Mouse (Mus musculus): ENCODE results near the gene Arid1b.
A peak's percentile ranks its signal among the peaks of the same experiment; 100 is the strongest.

The Arid1b gene

DNA sequence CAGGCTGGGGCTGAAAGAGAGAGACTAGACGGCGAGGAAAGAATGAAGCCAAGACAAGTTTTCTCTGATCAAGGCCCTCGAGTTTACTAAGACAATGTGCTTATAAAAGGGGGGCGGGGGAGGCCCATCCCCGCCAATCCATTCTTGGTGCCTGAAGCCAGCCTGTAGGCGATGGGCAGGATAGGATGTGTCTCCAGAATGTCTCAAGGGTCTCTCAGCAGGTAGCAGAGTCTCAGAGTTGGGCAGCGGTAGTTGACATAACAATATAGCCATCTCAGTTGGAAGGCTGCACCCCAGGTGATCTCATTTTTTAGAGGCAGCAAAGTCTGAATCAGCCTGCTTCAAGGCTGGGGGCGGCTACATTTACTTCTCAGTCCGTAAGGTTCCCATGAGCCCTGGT lies 328.5 kb downstream of the Arid1b start:
- no peak for DNase-seq (ENCODE audit: low spot score)

GRCm38 (mm10) chr17:5323746-5324145 lies 329.6 kb downstream of the Arid1b start:
- DNase-seq (ENCODE audit: low spot score) = no peak

DNA sequence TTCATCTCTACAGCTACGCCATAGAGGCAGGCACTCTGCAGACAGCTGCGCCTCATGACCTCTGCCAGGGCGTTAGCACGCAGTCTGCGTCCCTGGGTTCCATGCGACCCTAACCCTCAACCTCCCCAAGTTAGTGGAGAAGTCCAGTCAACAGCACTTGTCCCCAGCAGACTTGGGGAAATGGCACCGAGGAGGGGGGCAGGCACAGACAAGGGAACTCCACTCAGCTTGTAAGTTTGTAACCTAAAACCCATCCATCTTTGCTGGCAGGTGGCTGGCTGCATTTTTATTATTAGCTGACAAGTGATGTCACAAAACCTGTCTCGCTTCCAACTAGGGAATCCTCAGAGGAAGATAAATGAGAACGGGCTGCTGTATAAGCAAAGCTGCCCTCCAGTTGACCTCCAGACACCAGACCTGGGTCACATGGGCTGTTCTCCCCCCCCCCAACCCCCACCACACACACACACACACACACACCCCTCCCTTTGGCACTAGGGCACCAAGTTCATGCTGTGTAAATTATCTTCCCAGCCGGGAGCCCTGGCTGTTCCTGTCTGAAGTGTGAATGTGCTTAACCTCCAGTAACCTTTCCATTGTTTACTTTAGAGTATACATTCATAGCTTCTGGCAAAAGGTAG lies 330.2 kb downstream of the Arid1b start:
- no peak for DNase-seq (ENCODE audit: low spot score)

- no peak for DNase-seq (ENCODE audit: low spot score)
These were observed 332.6 kb downstream of the Arid1b start for GRCm38 (mm10) chr17:5326689-5327088.

DNA sequence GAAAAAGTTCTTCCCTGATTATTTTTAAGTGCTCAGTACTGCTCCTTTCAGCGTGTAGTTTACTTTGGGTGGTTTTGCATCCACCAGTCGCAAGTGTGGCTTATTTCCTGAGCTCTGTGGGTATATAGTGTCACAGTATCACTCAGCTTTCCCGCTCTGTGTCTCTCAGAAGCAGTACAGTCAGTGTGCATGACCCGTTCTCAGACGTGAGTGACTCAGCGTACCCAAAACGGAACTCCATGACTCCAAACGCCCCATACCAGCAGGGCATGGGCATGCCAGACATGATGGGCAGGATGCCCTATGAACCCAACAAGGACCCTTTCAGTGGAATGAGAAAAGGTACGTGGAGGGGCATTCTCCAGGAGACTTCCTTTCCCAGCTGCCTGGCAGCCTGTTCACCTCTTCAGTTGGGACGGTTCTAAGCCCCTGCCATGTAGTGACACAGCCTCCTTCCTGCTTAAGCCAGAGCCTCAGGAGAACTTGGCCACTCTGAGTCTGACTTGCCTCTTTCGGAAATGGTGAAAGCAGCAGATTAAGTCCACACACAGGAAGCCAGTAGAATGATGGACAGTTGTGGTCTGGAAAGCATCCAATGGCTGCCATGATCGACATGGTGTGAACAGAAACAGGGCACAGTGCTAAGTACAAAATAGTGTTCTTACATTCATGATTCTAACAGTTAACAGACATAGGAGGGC lies 333.5 kb downstream of the Arid1b start:
- no peak for DNase-seq (ENCODE audit: low spot score)

- DNase-seq (ENCODE audit: low spot score) = no peak
These were observed 335.3 kb downstream of the Arid1b start for GRCm38 (mm10) chr17:5329478-5329877.

DNA sequence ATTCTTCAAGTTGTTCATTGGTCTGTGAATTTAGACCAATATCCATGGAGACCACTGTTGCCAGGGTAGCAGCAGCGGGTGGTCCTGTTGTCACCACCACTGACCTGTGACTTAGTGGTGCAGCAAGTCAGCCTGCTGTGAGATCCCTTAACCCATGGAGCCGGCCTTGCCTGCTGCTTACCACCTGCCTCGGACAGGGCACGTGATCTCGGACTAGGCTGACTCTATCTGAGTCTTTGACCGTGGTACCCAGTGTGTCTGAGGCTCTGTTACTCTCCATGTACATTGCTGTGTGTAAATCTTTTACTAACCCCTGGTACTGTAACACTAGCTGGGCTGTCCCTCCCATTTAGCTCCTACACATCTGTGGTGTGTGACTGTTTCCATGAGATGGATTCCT lies 335.9 kb downstream of the Arid1b start:
- DNase-seq (ENCODE audit: low spot score) = no peak

DNA sequence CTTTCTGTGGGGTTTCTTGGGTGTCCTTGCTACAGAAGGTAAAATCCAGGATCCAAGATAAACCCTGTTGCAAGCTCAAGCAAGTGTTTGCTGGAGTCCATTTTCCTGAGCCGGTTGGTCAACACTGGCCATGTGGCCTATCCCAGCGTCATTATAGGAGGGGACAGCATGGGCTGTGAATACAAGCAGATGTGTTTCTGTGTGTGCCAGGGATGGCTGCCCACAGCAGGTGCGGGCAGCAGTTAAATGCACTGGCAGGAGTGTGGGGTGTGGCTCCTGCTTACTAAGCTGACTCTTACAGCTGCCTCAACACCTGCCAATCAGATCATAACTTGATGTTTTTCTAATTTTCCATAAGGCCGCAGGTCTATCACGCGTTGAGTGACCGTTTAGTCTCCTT lies 336.5 kb downstream of the Arid1b start:
- no peak for DNase-seq (ENCODE audit: low spot score)

- DNase-seq (ENCODE audit: low spot score) = peak; percentile 5
These were observed 337.3 kb downstream of the Arid1b start for GRCm38 (mm10) chr17:5331387-5331786.

GRCm38 (mm10) chr17:5334567-5334966 lies 340.4 kb downstream of the Arid1b start:
- DNase-seq (ENCODE audit: low spot score) = no peak

DNA sequence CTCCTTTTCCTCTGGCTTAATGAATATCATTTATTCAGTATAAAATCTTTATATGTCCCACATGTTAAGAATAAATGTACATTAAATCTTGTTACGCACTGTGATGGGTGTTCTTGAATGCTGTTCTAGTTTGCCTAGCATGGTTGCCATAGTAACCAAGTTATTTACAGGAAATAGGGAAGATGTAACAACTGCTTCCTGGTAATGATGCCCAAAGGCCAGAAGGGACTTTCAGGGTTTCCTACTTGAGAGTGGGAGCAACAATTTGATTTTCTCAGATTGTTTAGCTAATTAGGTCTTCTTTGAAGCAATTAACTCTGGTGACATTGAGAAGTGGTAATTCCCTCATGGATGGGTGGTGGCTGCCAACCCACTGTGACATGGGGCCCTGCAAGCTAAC lies 350.3 kb downstream of the Arid1b start:
- DNase-seq (ENCODE audit: low spot score) = no peak

DNA sequence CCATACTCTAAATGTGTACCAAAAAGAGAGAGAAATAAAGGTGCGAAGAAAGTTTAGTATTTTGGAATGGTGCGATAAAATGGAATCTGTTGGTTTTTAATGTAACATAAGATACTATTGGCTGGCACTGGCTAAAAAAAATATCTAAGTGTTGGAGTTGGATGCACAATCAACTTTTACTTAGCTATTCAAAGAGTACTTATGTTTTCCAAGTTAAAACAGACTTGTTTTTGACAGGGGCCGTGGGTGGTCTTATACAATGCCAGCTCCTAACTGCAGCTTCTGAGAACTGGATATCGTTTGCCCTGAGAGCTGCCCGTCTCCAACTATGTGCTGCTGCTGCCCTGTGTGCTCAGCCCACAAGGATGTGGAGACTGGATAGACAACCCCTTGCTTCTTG lies 351.7 kb downstream of the Arid1b start:
- no peak for DNase-seq (ENCODE audit: low spot score)

DNA sequence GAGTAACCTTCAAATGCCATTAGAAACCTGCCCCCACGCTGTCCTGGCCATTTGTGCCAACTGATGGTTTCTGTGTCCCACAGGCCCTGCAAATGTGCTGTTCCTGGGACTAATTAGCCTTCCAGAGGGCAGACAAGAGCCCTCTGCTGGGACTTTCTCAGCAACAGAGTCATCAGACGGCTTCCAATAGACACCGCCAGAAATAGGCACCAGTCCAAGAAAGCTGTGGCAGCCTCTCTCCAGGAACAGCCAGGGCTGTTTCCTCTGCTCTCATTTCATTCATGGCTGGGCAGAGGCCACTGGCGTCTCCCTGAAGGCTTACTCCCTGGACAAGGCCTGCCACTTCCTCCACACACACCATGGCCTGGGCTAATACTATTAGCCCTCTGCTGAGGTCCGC lies 358.8 kb downstream of the Arid1b start:
- DNase-seq (ENCODE audit: low spot score) = no peak

- no peak for DNase-seq (ENCODE audit: low spot score)
These were observed 366.6 kb downstream of the Arid1b start for GRCm38 (mm10) chr17:5360759-5361158.

- no peak for DNase-seq (ENCODE audit: low spot score)
These were observed 371.9 kb downstream of the Arid1b start for GRCm38 (mm10) chr17:5365992-5366398.

GRCm38 (mm10) chr17:5371032-5371431 lies 376.9 kb downstream of the Arid1b start:
- DNase-seq (ENCODE audit: low spot score) = no peak

- DNase-seq (ENCODE audit: low spot score) = no peak
These were observed 377.4 kb downstream of the Arid1b start for GRCm38 (mm10) chr17:5371521-5371920.

DNA sequence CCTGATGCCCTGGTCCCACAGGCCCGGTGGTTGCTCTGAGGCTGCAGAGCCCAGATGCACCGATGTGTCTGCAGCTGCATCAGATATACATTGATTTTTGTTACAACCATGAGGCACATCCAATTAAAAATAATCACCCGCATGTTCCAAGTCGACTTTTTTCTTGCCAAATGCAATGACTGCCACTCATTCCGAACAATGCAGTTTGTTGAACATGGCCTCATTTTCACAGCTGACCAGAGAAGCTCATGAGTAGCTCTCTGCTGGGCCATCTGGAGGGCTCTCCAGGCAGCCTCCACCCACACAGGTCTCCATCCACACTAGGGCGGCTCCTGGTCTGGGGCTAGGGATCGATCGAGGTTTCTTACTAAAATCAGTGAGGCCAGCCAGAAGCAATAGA lies 378.8 kb downstream of the Arid1b start:
- no peak for DNase-seq (ENCODE audit: low spot score)

DNA sequence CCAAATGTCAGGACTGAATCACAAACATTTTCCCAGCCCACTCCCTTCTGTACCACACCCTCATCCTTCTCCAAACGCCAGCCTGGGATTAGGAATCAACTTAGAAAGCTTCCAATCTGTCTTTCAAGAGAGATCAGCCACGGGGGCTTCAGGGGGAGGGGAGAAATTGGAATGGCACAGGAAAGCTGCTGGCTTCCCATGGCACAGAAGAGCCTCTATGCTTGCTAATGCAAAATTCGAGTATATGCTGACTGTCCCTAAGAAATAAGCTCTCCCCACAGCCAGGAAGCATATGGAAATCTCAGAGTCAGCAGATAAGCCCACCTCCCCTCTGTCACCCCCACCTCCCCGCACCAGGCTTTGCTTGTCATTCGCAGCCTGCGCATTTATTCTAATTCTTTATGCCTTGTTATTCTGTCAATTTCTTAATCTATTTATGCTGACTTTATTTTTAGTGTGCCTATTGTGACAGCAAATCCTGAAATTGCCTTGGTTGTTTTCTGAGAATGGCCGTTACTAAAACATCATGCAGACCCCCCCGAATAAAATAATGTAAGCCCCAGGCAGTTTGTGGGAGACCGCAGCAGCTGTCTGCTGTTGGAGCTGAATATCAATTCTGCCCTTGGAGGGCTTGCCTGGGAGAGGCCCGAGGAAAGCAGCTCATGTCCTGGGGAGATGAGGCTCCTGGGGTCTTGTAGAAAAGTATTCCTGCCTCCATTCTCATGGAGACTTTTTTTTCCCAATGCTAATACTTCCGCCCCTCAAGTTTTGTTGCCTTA lies 383.2 kb downstream of the Arid1b start:
- no peak for DNase-seq (ENCODE audit: low spot score)

DNA sequence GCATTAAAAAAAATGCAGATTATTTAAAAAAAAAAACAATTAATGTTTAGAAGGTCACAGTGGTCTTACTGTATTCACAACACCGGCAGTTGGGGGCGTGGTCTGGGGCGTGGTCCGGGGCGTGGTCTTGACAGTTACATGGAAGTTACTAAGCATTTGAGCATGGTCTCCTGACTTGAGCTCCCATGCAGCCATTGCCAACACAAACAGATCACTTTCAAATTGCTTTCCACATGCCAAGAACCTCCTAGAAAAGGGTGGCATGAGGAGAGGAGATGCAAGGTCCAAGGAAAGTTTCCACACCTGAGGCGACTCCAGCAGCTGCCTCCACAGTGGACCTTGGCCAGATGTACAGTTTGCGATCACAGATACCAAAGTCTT lies 383.8 kb downstream of the Arid1b start:
- DNase-seq (ENCODE audit: low spot score) = peak; percentile 48

DNA sequence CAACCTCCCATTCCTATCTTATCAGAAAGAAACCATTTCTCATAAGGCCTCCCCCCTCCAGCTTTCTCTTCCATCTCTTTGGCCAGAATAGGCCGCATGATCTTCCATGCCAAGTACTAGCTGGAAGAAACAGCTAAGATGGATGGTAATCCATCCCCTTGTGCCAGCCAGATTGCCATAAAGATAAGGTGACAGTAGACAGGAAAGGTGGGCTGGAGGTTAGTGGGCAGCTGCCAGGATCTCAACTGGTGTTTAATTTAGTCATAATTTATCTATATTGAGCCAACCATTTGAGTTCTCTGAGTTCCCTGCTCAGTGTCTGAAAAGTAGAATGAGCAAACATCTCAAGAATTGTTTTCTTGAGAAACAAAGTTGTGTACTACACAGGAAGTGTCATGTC lies 391.6 kb downstream of the Arid1b start:
- no peak for DNase-seq (ENCODE audit: low spot score)

- no peak for DNase-seq (ENCODE audit: low spot score)
These were observed 392.9 kb downstream of the Arid1b start for GRCm38 (mm10) chr17:5386885-5387545.

DNA sequence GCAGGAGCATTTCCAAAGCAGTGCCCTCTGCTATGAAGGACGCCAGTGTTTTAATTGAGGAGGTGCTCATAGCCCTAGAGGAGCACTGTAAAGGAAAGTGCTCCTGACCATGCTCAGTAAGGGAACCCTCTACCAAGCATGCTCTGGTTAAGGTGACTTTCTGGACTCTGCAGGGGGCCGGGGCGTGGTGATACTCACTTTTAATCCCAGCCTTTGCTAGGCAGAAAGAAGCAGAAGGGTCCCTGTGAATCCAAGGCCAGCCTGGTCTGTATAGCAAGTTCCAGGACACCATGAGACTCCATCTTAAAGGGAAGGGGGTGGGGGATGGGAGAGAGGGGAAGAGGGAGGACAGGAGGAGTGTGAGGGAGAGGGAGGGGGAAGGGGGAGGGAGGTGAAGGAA lies 394.2 kb downstream of the Arid1b start:
- no peak for DNase-seq (ENCODE audit: low spot score)
